Mouse (Mus musculus): ENCODE measurements around the gene Arhgap15.

- TF ChIP-seq CTCF (IDR thresholded peaks at IDR 0.05; ENCODE audit: borderline replicate concordance, insufficient read depth, low read length) (no peak), POLR2A (IDR thresholded peaks at IDR 0.05; ENCODE audit: low read depth, low read length) (no peak)
Measured at GRCm38 (mm10) chr2:44152301-44152700, 403.7 kb downstream of the Arhgap15 start.

Data from embryonic fibroblast, embryonic 13.5 days (primary cell).